In the genomic region with DNA sequence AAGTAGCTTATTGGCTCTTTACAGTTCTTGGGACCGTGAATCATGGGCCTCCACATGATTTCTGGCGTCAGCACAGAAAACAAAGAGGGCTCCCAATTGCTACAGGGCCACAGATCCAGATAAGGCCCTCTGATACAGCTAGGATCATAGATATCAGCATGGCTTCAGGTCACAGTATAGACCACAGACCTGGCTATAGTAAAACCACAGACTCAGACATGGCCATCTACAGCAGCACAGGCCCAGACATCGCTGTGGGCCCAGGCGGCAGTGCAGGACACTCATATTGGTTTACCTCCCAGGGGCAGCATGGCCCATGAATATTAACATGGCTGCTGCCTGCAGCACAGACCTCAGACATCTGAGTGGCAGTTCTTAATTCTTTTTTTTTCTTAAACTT, we compare ENCODE assay signal across 40 mouse cellular contexts. TPM values are rescaled to one million over a fixed set of nuclear protein-coding genes. Genes with fewer than 3 reads are reported as not detected.
"Had no signal": no experiment of that assay in that cellular context is flagged by ENCODE, and none has a peak within 500 bp of the region (broad histone marks: within the 10 kb centered on the region; RNA-seq: fewer than 3 reads in every experiment).

No protein-coding gene starts in this region.

- H3K4me1 ChIP-seq: heart, embryonic 10.5 days; hindbrain, embryonic 10.5 days; hindbrain, embryonic 12.5 days; limb, embryonic 13.5 days; limb, embryonic 15.5 days had no signal

- H3K36me3 ChIP-seq: heart, embryonic 10.5 days; heart, embryonic 12.5 days; hindbrain, embryonic 10.5 days; hindbrain, embryonic 12.5 days; limb, embryonic 13.5 days; limb, embryonic 15.5 days had no signal

- H3K27ac ChIP-seq: gastrocnemius, adult 2 months; heart, adult 2 months; heart, embryonic 10.5 days; hindbrain, embryonic 10.5 days; hindbrain, embryonic 12.5 days; hindbrain, embryonic 14.5 days; layer of hippocampus, adult 2 months; limb, embryonic 13.5 days; limb, embryonic 15.5 days; liver, embryonic 14.5 days had no signal

- ATAC-seq: hindbrain, embryonic 16.5 days; inflammation-experienced regulatory T-cells, adult 6 months; intestine, embryonic 16.5 days had no signal

- H3K4me3 ChIP-seq: gastrocnemius, adult 2 months; heart, adult 2 months; heart, embryonic 10.5 days; heart, embryonic 12.5 days; hindbrain, embryonic 10.5 days; hindbrain, embryonic 12.5 days; layer of hippocampus, adult 2 months; limb, embryonic 13.5 days; limb, embryonic 15.5 days had no signal

- H3K9ac ChIP-seq: heart, embryonic 12.5 days; hindbrain, embryonic 12.5 days; hindbrain, embryonic 14.5 days; limb, embryonic 13.5 days; limb, embryonic 15.5 days; liver, embryonic 14.5 days had no signal

- H3K27me3 ChIP-seq: heart, embryonic 12.5 days; hindbrain, embryonic 12.5 days; limb, embryonic 13.5 days; limb, embryonic 15.5 days had no signal

- H3K4me2 ChIP-seq: heart, embryonic 12.5 days; hindbrain, embryonic 12.5 days; hindbrain, embryonic 14.5 days; limb, embryonic 13.5 days; limb, embryonic 15.5 days; liver, embryonic 11.5 days had no signal

- H3K9me3 ChIP-seq: heart, embryonic 10.5 days; heart, embryonic 12.5 days; hindbrain, embryonic 10.5 days; hindbrain, embryonic 12.5 days; limb, embryonic 13.5 days; limb, embryonic 15.5 days had no signal

- DNase-seq: gastrocnemius, adult 2 months; gastrocnemius, postnatal 10 days; gastrocnemius, postnatal 25 days; heart, adult 2 months; heart, postnatal 10 days; heart, postnatal 4 days; kidney, adult 18-20 months; kidney, adult 8-10 months; kidney, postnatal 10 days; kidney, postnatal 25 days; kidney, postnatal 4 days; left cerebral cortex, postnatal 4 days had no signal

RNA-seq across cellular contexts. Expression of a gene that starts 37.1 kb away (rescaled TPM):
- total RNA-seq: gastrocnemius, adult 2 months; gastrocnemius, postnatal 10 days; gastrocnemius, postnatal 25 days; gastrocnemius, postnatal 4 days; granulocyte monocyte progenitor cell, adult 5-6 weeks; heart, adult 2 months; heart, postnatal 10 days; heart, postnatal 25 days; heart, postnatal 4 days; layer of hippocampus, adult 2 months; layer of hippocampus, postnatal 10 days; layer of hippocampus, postnatal 25 days; left cerebral cortex, adult 18-20 months; left cerebral cortex, adult 8-10 months; left cerebral cortex, postnatal 10 days; left cerebral cortex, postnatal 25 days; left cerebral cortex, postnatal 4 days had no signal
- polyA plus RNA-seq: frontal cortex, adult 2 months; heart, adult 2 months; heart, embryonic 10.5 days; heart, embryonic 12.5 days; heart, embryonic 14.5 days; heart, embryonic 16.5 days; hindbrain, embryonic 10.5 days; hindbrain, embryonic 12.5 days; hindbrain, embryonic 14.5 days; hindbrain, embryonic 16.5 days; inflammation-experienced regulatory T-cells, adult 6 months; kidney, embryonic 14.5 days; kidney, embryonic 16.5 days; limb, embryonic 11.5 days; limb, embryonic 13.5 days; liver, embryonic 11.5 days; liver, embryonic 14.5 days had no signal
